In genomic region chr7:66661572-66661971, GRCm38 (mm10) we compare ENCODE assay signal across 8 mouse cellular contexts. TPM values are rescaled to one million over a fixed set of nuclear protein-coding genes. Genes with fewer than 3 reads are reported as not detected.
DNase-seq lines count a peak whose midpoint lies in the region; ATAC-seq lines count a peak whose summit lies in the region.

No protein-coding gene starts in this region.

- peaks cover 29% of the 10 kb centered on the region for H3K36me3 ChIP-seq in hindbrain, embryonic 12.5 days

- ATAC-seq in hindbrain, embryonic 12.5 days (ENCODE audit: low FRiP score), result peak; percentile 48; the same call in 1 of the 2 replicates

- no peaks in the 10 kb centered on the region for H3K4me1 ChIP-seq in hindbrain, embryonic 12.5 days

- DNase-seq in T-cell, adult 2 months (ENCODE audit: low spot score), result peak; percentile 59
- peak; percentile 87 to 89 for DNase-seq in cerebellum, postnatal 14 days
- DNase-seq in frontal cortex, postnatal 14 days (ENCODE audit: low spot score in 2 of 2), result peak; percentile 43 to 66
- peak; percentile 63 to 82 for DNase-seq in layer of hippocampus, postnatal 25 days (ENCODE audit: extremely low spot score in 1 of 2, low spot score in 1 of 2)
- peak; percentile 77 for DNase-seq in lung, postnatal 25 days (ENCODE audit: low spot score)
- peak; percentile 90 for DNase-seq in retina, postnatal 1 day
- DNase-seq in urinary bladder, postnatal 14 days (ENCODE audit: low spot score), result peak; percentile 83

- WGBS in hindbrain, embryonic 12.5 days, result 27% methylated on average over 8 of the region's 8 CpGs

- H3K27ac ChIP-seq in hindbrain, embryonic 12.5 days, result no peak overlapping the region

- H3K4me2 ChIP-seq in hindbrain, embryonic 12.5 days (replicated peaks), result no peak overlapping the region; the same call in 1 of the 2 replicates

- H3K4me3 ChIP-seq in hindbrain, embryonic 12.5 days, result no peak overlapping the region

- H3K27me3 ChIP-seq in hindbrain, embryonic 12.5 days, result no peaks in the 10 kb centered on the region

- no peak overlapping the region for H3K9ac ChIP-seq in hindbrain, embryonic 12.5 days

- no peaks in the 10 kb centered on the region for H3K9me3 ChIP-seq in hindbrain, embryonic 12.5 days (replicated peaks)

RNA-seq across cellular contexts. Expression of gene Asb7, which starts 27.8 kb away (rescaled TPM):
- polyA plus RNA-seq in hindbrain, embryonic 12.5 days (2016; fragmentation: Nextera tagmentation; extraction: Ambion mirVana), result 20.3 and 20.6 TPM in 2 replicates
- total RNA-seq in layer of hippocampus, postnatal 25 days (2021), result 10 to 100 TPM; 17.0 to 17.5 TPM

RNA-seq across cellular contexts. Expression of gene Lins1, which starts 28.1 kb away (rescaled TPM):
- polyA plus RNA-seq in hindbrain, embryonic 12.5 days (2016; fragmentation: Nextera tagmentation; extraction: Ambion mirVana), result 22.5 and 25.3 TPM in 2 replicates
- 10 to 100 TPM in 1 of 2 experiments, 1 to 10 TPM in 1; 9.1 to 10.2 TPM for total RNA-seq in layer of hippocampus, postnatal 25 days (2021)
